Mouse (Mus musculus): ENCODE measurements at regions not wholly inside any gene's neighbourhood (a gene's known extent, or its start where the extent isn't known, plus 50 kb on each side); places are given as distances from the start of the nearest gene placed in this dataset.

- Histone ChIP-seq H3K9me3 (ENCODE audit: low read length) (no peaks in the 10 kb centered on the region), H3K4me1 (replicated peaks; ENCODE audit: low read depth, low read length) (no peaks in the 10 kb centered on the region), H3K36me3 (ENCODE audit: insufficient read depth, low read length) (no peaks in the 10 kb centered on the region), H3K4me3 (replicated peaks; ENCODE audit: low read length) (no peak overlapping the region), H3K27me3 (ENCODE audit: insufficient read depth, low read length) (no peaks in the 10 kb centered on the region)
- TF ChIP-seq NANOG (IDR thresholded peaks at IDR 0.05; ENCODE audit: borderline replicate concordance, low read length), result no peak
- no peak for TF ChIP-seq POU5F1 (IDR thresholded peaks at IDR 0.05; ENCODE audit: borderline replicate concordance, low read length)
- no peak for TF ChIP-seq CTCF (conservative IDR thresholded peaks at IDR 0.05; ENCODE audit: low read length)
Observed at GRCm38 (mm10) chr16:62642859-62643403, 143.7 kb downstream of the Nsun3 start.

- Histone ChIP-seq H3K9me3 (ENCODE audit: low read length) (no peaks in the 10 kb centered on the region), H3K4me1 (replicated peaks; ENCODE audit: low read depth, low read length) (no peaks in the 10 kb centered on the region)
Observed at GRCm38 (mm10) chr16:62623938-62624337, 162.7 kb downstream of the Nsun3 start.

GRCm38 (mm10) chr16:62610873-62611272, 175.7 kb downstream of the Nsun3 start:
- no peaks in the 10 kb centered on the region for H3K9me3 ChIP-seq (ENCODE audit: low read length)
- H3K4me1 ChIP-seq (replicated peaks; ENCODE audit: low read depth, low read length), result no peaks in the 10 kb centered on the region
- no peaks in the 10 kb centered on the region for H3K27me3 ChIP-seq (ENCODE audit: insufficient read depth, low read length)
- TF ChIP-seq NANOG (IDR thresholded peaks at IDR 0.05; ENCODE audit: borderline replicate concordance, low read length), result no peak
- no peak for TF ChIP-seq CTCF (conservative IDR thresholded peaks at IDR 0.05; ENCODE audit: low read length)
- TF ChIP-seq POU5F1 (IDR thresholded peaks at IDR 0.05; ENCODE audit: borderline replicate concordance, low read length), result no peak
- H3K4me3 ChIP-seq (replicated peaks; ENCODE audit: low read length), result no peak overlapping the region
- H3K36me3 ChIP-seq (ENCODE audit: insufficient read depth, low read length), result no peaks in the 10 kb centered on the region

More at GRCm38 (mm10) chr16:62623938-62624337, 162.7 kb downstream of the Nsun3 start:
- Histone ChIP-seq H3K27me3 (ENCODE audit: insufficient read depth, low read length) (no peaks in the 10 kb centered on the region), H3K36me3 (ENCODE audit: insufficient read depth, low read length) (no peaks in the 10 kb centered on the region), H3K4me3 (replicated peaks; ENCODE audit: low read length) (no peak overlapping the region)
- TF ChIP-seq NANOG (IDR thresholded peaks at IDR 0.05; ENCODE audit: borderline replicate concordance, low read length) (no peak), CTCF (conservative IDR thresholded peaks at IDR 0.05; ENCODE audit: low read length) (no peak), POU5F1 (IDR thresholded peaks at IDR 0.05; ENCODE audit: borderline replicate concordance, low read length) (no peak)

- Histone ChIP-seq H3K4me1 (replicated peaks; ENCODE audit: low read depth, low read length) (no peaks in the 10 kb centered on the region), H3K4me3 (replicated peaks; ENCODE audit: low read length) (no peak overlapping the region), H3K27me3 (ENCODE audit: insufficient read depth, low read length) (no peaks in the 10 kb centered on the region), H3K9me3 (ENCODE audit: low read length) (no peaks in the 10 kb centered on the region), H3K36me3 (ENCODE audit: insufficient read depth, low read length) (no peaks in the 10 kb centered on the region)
- TF ChIP-seq POU5F1 (IDR thresholded peaks at IDR 0.05; ENCODE audit: borderline replicate concordance, low read length), result no peak
Observed at GRCm38 (mm10) chr16:62608617-62609016, 178.0 kb downstream of the Nsun3 start.

- no peaks in the 10 kb centered on the region for H3K36me3 ChIP-seq (ENCODE audit: insufficient read depth, low read length)
- H3K9me3 ChIP-seq (ENCODE audit: low read length), result no peaks in the 10 kb centered on the region
- TF ChIP-seq CTCF (conservative IDR thresholded peaks at IDR 0.05; ENCODE audit: low read length), result no peak
- no peak for TF ChIP-seq NANOG (IDR thresholded peaks at IDR 0.05; ENCODE audit: borderline replicate concordance, low read length)
- TF ChIP-seq POU5F1 (IDR thresholded peaks at IDR 0.05; ENCODE audit: borderline replicate concordance, low read length), result no peak
- no peaks in the 10 kb centered on the region for H3K4me1 ChIP-seq (replicated peaks; ENCODE audit: low read depth, low read length)
- H3K4me3 ChIP-seq (replicated peaks; ENCODE audit: low read length), result no peak overlapping the region
- H3K27me3 ChIP-seq (ENCODE audit: insufficient read depth, low read length), result no peaks in the 10 kb centered on the region
Observed at GRCm38 (mm10) chr16:62605920-62606319, 180.7 kb downstream of the Nsun3 start.

- no peaks in the 10 kb centered on the region for H3K4me1 ChIP-seq (replicated peaks; ENCODE audit: low read depth, low read length)
- TF ChIP-seq CTCF (conservative IDR thresholded peaks at IDR 0.05; ENCODE audit: low read length), result peak; percentile 51
- no peak for TF ChIP-seq NANOG (IDR thresholded peaks at IDR 0.05; ENCODE audit: borderline replicate concordance, low read length)
- no peak overlapping the region for H3K4me3 ChIP-seq (replicated peaks; ENCODE audit: low read length)
- H3K9me3 ChIP-seq (ENCODE audit: low read length), result no peaks in the 10 kb centered on the region
- H3K36me3 ChIP-seq (ENCODE audit: insufficient read depth, low read length), result no peaks in the 10 kb centered on the region
- H3K27me3 ChIP-seq (ENCODE audit: insufficient read depth, low read length), result no peaks in the 10 kb centered on the region
Observed at GRCm38 (mm10) chr16:62562051-62562450, 224.6 kb downstream of the Nsun3 start.

- H3K4me1 ChIP-seq (replicated peaks; ENCODE audit: low read depth, low read length), result no peaks in the 10 kb centered on the region
- TF ChIP-seq POU5F1 (IDR thresholded peaks at IDR 0.05; ENCODE audit: borderline replicate concordance, low read length) (no peak), NANOG (IDR thresholded peaks at IDR 0.05; ENCODE audit: borderline replicate concordance, low read length) (no peak), CTCF (conservative IDR thresholded peaks at IDR 0.05; ENCODE audit: low read length) (no peak)
- H3K9me3 ChIP-seq (ENCODE audit: low read length), result peaks cover 8% of the 10 kb centered on the region; the same call in 1 of the 2 replicates
- no peak overlapping the region for H3K4me3 ChIP-seq (replicated peaks; ENCODE audit: low read length)
- H3K27me3 ChIP-seq (ENCODE audit: insufficient read depth, low read length), result no peaks in the 10 kb centered on the region
- H3K36me3 ChIP-seq (ENCODE audit: insufficient read depth, low read length), result no peaks in the 10 kb centered on the region
Observed at GRCm38 (mm10) chr16:62543156-62543555, 243.5 kb downstream of the Nsun3 start.

GRCm38 (mm10) chr16:62537730-62538479, 248.7 kb downstream of the Nsun3 start:
- TF ChIP-seq POU5F1 (IDR thresholded peaks at IDR 0.05; ENCODE audit: borderline replicate concordance, low read length) (no peak), CTCF (conservative IDR thresholded peaks at IDR 0.05; ENCODE audit: low read length) (no peak), NANOG (IDR thresholded peaks at IDR 0.05; ENCODE audit: borderline replicate concordance, low read length) (no peak)
- Histone ChIP-seq H3K4me1 (replicated peaks; ENCODE audit: low read depth, low read length) (no peaks in the 10 kb centered on the region), H3K9me3 (ENCODE audit: low read length) (no peaks in the 10 kb centered on the region), H3K36me3 (ENCODE audit: insufficient read depth, low read length) (no peaks in the 10 kb centered on the region), H3K27me3 (ENCODE audit: insufficient read depth, low read length) (no peaks in the 10 kb centered on the region), H3K4me3 (replicated peaks; ENCODE audit: low read length) (no peak overlapping the region)

- no peak for TF ChIP-seq NANOG (IDR thresholded peaks at IDR 0.05; ENCODE audit: borderline replicate concordance, low read length)
- Histone ChIP-seq H3K27me3 (ENCODE audit: insufficient read depth, low read length) (no peaks in the 10 kb centered on the region), H3K9me3 (ENCODE audit: low read length) (no peaks in the 10 kb centered on the region), H3K4me3 (replicated peaks; ENCODE audit: low read length) (no peak overlapping the region), H3K36me3 (ENCODE audit: insufficient read depth, low read length) (no peaks in the 10 kb centered on the region), H3K4me1 (replicated peaks; ENCODE audit: low read depth, low read length) (no peaks in the 10 kb centered on the region)
Observed at GRCm38 (mm10) chr16:62509321-62509720, 277.3 kb downstream of the Nsun3 start.
